Mouse (Mus musculus) E14TG2a.4 (cell line): ENCODE measurements around the gene Ttc4.

Experiments
- CTCF ChIP-seq: conservative IDR thresholded peaks from 2 replicates; pipeline ENCODE4 v1.5.1; 2014; ENCODE audit warnings: low read length
- NANOG ChIP-seq: IDR thresholded peaks from 2 replicates; pipeline ENCODE4 v1.6.1; 2014; ENCODE audit warnings: borderline replicate concordance, low read length, mixed read lengths
- POU5F1 ChIP-seq: IDR thresholded peaks from 2 replicates; pipeline ENCODE4 v1.6.1; 2014; ENCODE audit warnings: low read length, borderline replicate concordance

DNA sequence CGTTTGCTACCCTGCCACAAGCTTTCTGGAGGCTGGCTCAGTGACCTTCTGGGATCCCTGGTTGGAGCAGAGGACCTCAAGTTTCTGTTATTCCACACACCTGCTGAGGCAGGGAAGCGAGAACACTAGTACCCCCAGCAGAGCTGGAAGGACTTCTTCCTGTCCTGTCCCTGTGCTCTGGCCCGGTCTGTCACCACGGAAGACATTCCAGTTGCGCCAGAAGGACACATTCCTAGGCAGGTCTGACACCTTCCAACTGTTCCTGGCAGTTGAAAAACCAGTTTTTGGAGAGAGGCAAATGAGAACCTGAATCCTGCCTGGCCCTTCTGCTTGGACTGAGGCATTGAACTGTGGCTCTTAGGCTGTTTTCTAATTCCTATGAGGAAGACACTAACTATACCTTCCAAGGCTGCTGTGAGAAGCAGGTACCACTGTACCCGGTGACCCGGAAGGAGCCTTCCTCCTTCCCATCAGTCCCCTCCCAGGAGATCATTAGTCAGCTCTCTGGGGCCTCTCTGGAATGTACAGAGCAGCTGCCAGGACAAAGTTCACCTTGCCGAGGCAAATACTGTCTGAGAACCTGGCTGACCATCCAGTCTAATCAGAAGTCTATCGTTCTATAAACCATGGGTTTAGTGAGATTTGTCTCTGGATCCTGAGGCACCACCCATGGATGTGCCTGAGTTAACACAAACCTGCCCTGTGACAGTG, 49.9 kb downstream of the Ttc4 start:
- TF ChIP-seq CTCF (no peak), NANOG (no peak), POU5F1 (no peak)
